Mouse (Mus musculus) brain, embryonic 14.5 days (tissue): ENCODE data around the gene Lrrc56.

Experiments
- CTCF ChIP-seq: fragments of 200-500 bp; IDR thresholded peaks from 2 replicates; pipeline ENCODE4 v1.5.1; 2012; ENCODE audit warnings: inconsistent platforms, mild to moderate bottlenecking, moderate library complexity, borderline replicate concordance; ENCODE audit not compliant: insufficient read depth, insufficient read length; ENCODE audit errors: extremely low read depth
- POLR2A ChIP-seq: fragments of 200-500 bp; IDR thresholded peaks from 2 replicates; pipeline ENCODE4 v1.6.1; 2012; ENCODE audit warnings: mild to moderate bottlenecking, inconsistent platforms, borderline replicate concordance; ENCODE audit not compliant: poor library complexity, insufficient read depth, insufficient read length, severe bottlenecking; ENCODE audit errors: extremely low read depth

GRCm38 (mm10) chr7:141218557-141219133 is 24.7 kb downstream of the Lrrc56 start:
- TF ChIP-seq POLR2A, result no peak
- no peak for TF ChIP-seq CTCF
